Mouse (Mus musculus) heart, postnatal 0 days (tissue): ENCODE results near the gene Vmn1r83.

Experiments
- CTCF ChIP-seq: IDR thresholded peaks from 2 replicates; pipeline ENCODE4 v1.5.1; 2016; ENCODE audit warnings: antibody characterized with exemption, control low read depth, low read depth
- EP300 ChIP-seq: IDR thresholded peaks from 2 replicates; pipeline ENCODE4 v1.6.1; 2016; ENCODE audit warnings: antibody characterized with exemption, low read depth

- TF ChIP-seq CTCF (no peak), EP300 (no peak)
These were observed 39.9 kb upstream of the Vmn1r83 start, which contains the start of gene Vmn1r84 for GRCm38 (mm10) chr7:12369173-12369572.
